Mouse (Mus musculus) stomach, postnatal 0 days (tissue): ENCODE results near the gene Otulin. TPM values are rescaled to one million over a fixed set of nuclear protein-coding genes. Genes with fewer than 3 reads are reported as not detected.
A peak's percentile ranks its signal among the peaks of the same experiment; 100 is the strongest.

ENCODE experiments used
- ATAC-seq: fragments of 200-750 bp; cut with Nextera tagmentation; 2 replicates; pipeline ENCODE4 v1.8.0; 2017; ENCODE audit not compliant: low FRiP score, low TSS enrichment
- DNase-seq: peaks from one replicate; pipeline ENCODE4 v3.0.0-alpha.2; 2016; ENCODE audit warnings: low spot score
- H3K27ac ChIP-seq: fragments of 300-500 bp; sonication (generic); replicated peaks from 2 replicates; pipeline ENCODE4 v1.5.1; 2014; ENCODE audit warnings: mild to moderate bottlenecking, control low read depth
- H3K27me3 ChIP-seq: fragments of 300-500 bp; sonication (generic); 2 replicates; pipeline ENCODE4 v1.6.1; 2014; ENCODE audit warnings: low read length; ENCODE audit not compliant: control insufficient read depth, insufficient read depth
- H3K36me3 ChIP-seq: fragments of 300-500 bp; sonication (generic); 2 replicates; pipeline ENCODE4 v1.6.1; 2014; ENCODE audit warnings: low read length, mixed read lengths; ENCODE audit not compliant: control insufficient read depth, insufficient read depth
- H3K4me1 ChIP-seq: fragments of 300-500 bp; sonication (generic); replicated peaks from 2 replicates; pipeline ENCODE4 v1.6.1; 2014; ENCODE audit warnings: antibody characterized with exemption; ENCODE audit not compliant: control insufficient read depth, insufficient read depth
- H3K4me2 ChIP-seq: fragments of 300-500 bp; sonication (generic); replicated peaks from 2 replicates; pipeline ENCODE4 v1.6.1; 2014; ENCODE audit warnings: low read depth, mild to moderate bottlenecking, control low read depth, moderate library complexity
- H3K4me3 ChIP-seq: fragments of 300-500 bp; sonication (generic); 2 replicates; pipeline ENCODE4 v1.5.1; 2014; ENCODE audit warnings: low read depth, low read length, control low read depth
- H3K9ac ChIP-seq: fragments of 300-500 bp; sonication (generic); 2 replicates; pipeline ENCODE4 v1.6.1; 2014; ENCODE audit warnings: mild to moderate bottlenecking, low read length, control low read depth, mixed read lengths
- H3K9me3 ChIP-seq: fragments of 300-500 bp; sonication (generic); 2 replicates; pipeline ENCODE4 v1.6.1; 2016; ENCODE audit warnings: low read length; ENCODE audit not compliant: control insufficient read depth
- CTCF ChIP-seq: IDR thresholded peaks from 2 replicates; pipeline ENCODE4 v1.5.1; 2016; ENCODE audit warnings: antibody characterized with exemption, low read depth, mild to moderate bottlenecking, moderate library complexity
- EP300 ChIP-seq: optimal IDR thresholded peaks from 2 replicates; pipeline ENCODE3; 2016; ENCODE audit warnings: antibody characterized with exemption
- WGBS: fragments of 180-500 bp; shearing (Covaris S2); extraction: QIAGEN DNeasy Blood & Tissue Kit; methylation state at CpG from one replicate; pipeline ENCODE4 v1.1.7; 2014; 5-methylcytosine and 5-hydroxymethylcytosine counted together
- polyA plus RNA-seq: library from polyadenylated mRNA; unstranded; fragments of >200 nt; fragmentation: Nextera tagmentation; extraction: Ambion mirVana; gene quantifications from 2 replicates; pipeline ENCODE4 v1.2.1, GENCODE M21; 2015

Gene Otulin
- polyA plus RNA-seq, 1 experiment from 2014 or later, result 23.7 TPM

- Histone ChIP-seq H3K9me3 (no peaks in the 10 kb centered on the region), H3K4me2 (no peak overlapping the region), H3K36me3 (0 out of 2 replicates have a peak, but pooled peaks cover 2% of the 10 kb centered on the region), H3K4me1 (no peaks in the 10 kb centered on the region), H3K9ac (no peak overlapping the region), H3K27ac (no peak overlapping the region), H3K27me3 (no peaks in the 10 kb centered on the region), H3K4me3 (no peak overlapping the region)
- 89% methylated on average over 2 of the region's 2 CpGs for WGBS
- DNase-seq, result no peak
- no peak for ATAC-seq
- TF ChIP-seq EP300, result no peak
- TF ChIP-seq CTCF, result no peak
Observed at GRCm38 (mm10) chr15:27580771-27581170, 49.7 kb downstream of the Otulin start.

GRCm38 (mm10) chr15:27579853-27580252, 50.6 kb downstream of the Otulin start:
- ATAC-seq, result no peak

DNA sequence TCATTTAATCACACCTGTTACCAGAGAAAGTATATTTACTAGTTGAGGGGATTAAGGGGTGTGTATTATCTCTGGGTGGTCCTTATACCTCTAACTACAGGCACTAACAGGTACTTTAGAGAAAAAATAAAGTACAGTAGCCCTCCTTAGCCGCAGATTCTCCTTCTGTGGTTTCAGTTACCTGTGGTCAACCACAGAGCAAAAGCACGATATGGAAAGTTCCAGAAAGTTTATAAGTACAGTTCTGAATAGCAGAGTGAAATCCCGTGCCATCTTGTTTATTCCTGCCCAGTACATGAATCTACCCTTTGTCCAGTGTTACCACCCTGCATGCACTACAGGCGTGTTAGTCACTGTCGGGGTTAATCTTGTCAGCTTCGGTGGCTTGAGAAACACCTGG, 51.6 kb downstream of the Otulin start:
- Histone ChIP-seq H3K27ac (no peak overlapping the region), H3K4me2 (no peak overlapping the region), H3K36me3 (0 out of 2 replicates have a peak, but pooled peaks cover 2% of the 10 kb centered on the region), H3K9ac (no peak overlapping the region), H3K4me3 (no peak overlapping the region), H3K9me3 (no peaks in the 10 kb centered on the region), H3K4me1 (no peaks in the 10 kb centered on the region), H3K27me3 (no peaks in the 10 kb centered on the region)
- ATAC-seq (no peak), DNase-seq (no peak)
- WGBS, result 73% methylated on average over 6 of the region's 6 CpGs
- no peak for TF ChIP-seq CTCF
- no peak for TF ChIP-seq EP300

More at GRCm38 (mm10) chr15:27579853-27580252, 50.6 kb downstream of the Otulin start:
- 94% methylated on average over 2 of the region's 2 CpGs for WGBS
- Histone ChIP-seq H3K9me3 (no peaks in the 10 kb centered on the region), H3K27me3 (no peaks in the 10 kb centered on the region), H3K9ac (no peak overlapping the region), H3K4me1 (no peaks in the 10 kb centered on the region), H3K4me3 (no peak overlapping the region), H3K27ac (no peak overlapping the region), H3K4me2 (no peak overlapping the region), H3K36me3 (0 out of 2 replicates have a peak, but pooled peaks cover 2% of the 10 kb centered on the region)
- no peak for DNase-seq
- TF ChIP-seq EP300, result no peak

DNA sequence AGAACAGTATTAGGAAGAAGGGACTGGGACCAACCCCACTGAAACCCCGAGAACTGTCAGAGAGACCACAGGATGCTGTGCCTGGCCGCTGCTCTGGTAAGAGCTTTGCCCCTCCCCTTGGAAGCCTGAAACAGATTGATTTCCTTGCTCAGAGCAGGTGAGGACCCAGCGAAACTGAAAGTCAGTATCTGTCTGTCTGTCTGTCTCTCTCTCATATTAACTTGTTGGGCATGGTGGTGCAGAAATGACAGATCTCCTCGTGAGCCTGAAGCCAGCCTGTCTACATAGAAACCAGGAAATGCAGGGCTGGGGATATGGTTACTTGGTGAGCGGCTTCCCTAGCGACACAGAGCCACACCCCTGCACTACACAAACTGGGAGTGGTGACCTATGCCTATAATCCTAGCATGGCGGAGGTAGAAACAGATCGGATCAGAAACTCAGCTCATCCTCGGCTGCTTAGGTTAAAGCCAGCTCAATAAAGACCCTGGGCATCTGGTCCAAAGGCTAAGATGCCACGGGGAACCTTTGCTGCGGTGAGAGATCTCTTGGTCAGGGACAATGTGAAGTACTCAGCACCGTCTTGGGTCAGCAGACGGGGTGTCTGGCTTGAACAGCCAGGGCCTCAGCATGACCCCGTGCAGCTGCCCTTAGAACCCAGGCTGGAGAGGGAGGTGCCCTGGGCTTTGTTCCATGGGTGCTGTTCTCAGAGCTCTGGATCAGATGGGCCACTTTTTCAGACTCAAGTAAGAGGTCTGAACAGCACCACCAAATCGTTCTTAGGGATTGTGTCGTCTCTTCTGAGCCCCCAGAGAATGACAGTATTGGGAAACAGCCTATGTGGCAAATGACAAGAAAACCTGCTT, 52.3 kb downstream of the Otulin start:
- ATAC-seq, result peak; percentile 86
- H3K9ac ChIP-seq, result no peak overlapping the region
- DNase-seq, result peak; percentile 61
- no peak overlapping the region for H3K27ac ChIP-seq
- no peaks in the 10 kb centered on the region for H3K9me3 ChIP-seq
- H3K27me3 ChIP-seq, result no peaks in the 10 kb centered on the region
- 63% methylated on average over 16 of the region's 16 CpGs for WGBS
- peak overlapping the region; percentile 11; the same call in 1 of the 2 replicates for H3K4me2 ChIP-seq
- no peak overlapping the region for H3K4me3 ChIP-seq
- no peaks in the 10 kb centered on the region for H3K4me1 ChIP-seq
- H3K36me3 ChIP-seq, result 0 out of 2 replicates have a peak, but pooled peaks cover 2% of the 10 kb centered on the region
- TF ChIP-seq CTCF, result no peak

DNA sequence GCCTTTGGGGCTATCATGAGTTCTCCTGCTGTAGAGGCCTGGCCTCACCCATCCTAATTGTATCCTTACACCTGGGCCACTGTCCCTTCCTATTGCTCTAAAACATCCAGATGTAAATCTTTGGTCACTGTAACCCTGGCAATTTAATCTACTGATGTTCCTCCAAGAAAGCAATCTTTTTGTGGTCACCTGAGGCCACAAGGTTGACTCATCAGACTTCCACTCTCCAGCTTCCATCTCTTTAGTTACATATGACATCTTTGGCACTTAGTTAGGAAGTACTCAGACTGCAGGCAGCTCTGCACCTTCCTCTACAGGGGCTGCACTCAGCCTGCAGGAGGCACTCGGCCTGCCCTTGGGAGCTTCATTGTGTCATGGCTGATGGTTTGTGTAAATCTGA, 53.6 kb downstream of the Otulin start:
- 87% methylated on average over 1 of the region's 1 CpGs for WGBS
- DNase-seq (no peak), ATAC-seq (no peak)
- Histone ChIP-seq H3K4me2 (no peak overlapping the region), H3K4me3 (no peak overlapping the region), H3K27ac (no peak overlapping the region), H3K4me1 (no peaks in the 10 kb centered on the region), H3K9ac (no peak overlapping the region), H3K36me3 (no peaks in the 10 kb centered on the region), H3K27me3 (no peaks in the 10 kb centered on the region), H3K9me3 (no peaks in the 10 kb centered on the region)
- TF ChIP-seq EP300, result no peak
- TF ChIP-seq CTCF, result no peak

DNA sequence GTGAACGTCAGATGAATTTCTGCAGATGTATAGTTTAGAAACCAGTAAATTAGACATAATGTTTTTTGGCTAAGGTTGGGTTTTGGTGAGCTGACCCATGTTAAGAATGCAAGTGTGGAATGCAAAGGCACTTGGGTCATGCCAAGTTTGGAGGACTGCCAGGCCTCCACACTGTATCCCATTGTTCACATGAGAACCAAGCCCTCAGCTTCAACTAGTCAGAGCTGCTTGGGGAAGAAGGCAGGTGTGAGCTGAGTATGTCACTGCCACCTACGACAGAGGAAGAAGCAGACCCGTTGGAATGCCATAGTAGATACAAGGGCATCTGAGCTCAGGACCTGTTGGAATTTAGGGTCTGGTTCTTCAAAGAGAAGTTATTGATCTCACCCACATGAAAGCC, 54.6 kb downstream of the Otulin start:
- ATAC-seq (no peak), DNase-seq (no peak)
- TF ChIP-seq EP300 (no peak), CTCF (no peak)
- H3K4me3 ChIP-seq, result no peak overlapping the region
- 67% methylated on average over 3 of the region's 3 CpGs for WGBS
- H3K4me2 ChIP-seq, result no peak overlapping the region
- no peaks in the 10 kb centered on the region for H3K4me1 ChIP-seq
- H3K9me3 ChIP-seq, result no peaks in the 10 kb centered on the region
- no peaks in the 10 kb centered on the region for H3K36me3 ChIP-seq
- no peaks in the 10 kb centered on the region for H3K27me3 ChIP-seq
- no peak overlapping the region for H3K27ac ChIP-seq
- no peak overlapping the region for H3K9ac ChIP-seq
